ENCODE assay signal across 21 mouse cellular contexts in the genomic region with DNA sequence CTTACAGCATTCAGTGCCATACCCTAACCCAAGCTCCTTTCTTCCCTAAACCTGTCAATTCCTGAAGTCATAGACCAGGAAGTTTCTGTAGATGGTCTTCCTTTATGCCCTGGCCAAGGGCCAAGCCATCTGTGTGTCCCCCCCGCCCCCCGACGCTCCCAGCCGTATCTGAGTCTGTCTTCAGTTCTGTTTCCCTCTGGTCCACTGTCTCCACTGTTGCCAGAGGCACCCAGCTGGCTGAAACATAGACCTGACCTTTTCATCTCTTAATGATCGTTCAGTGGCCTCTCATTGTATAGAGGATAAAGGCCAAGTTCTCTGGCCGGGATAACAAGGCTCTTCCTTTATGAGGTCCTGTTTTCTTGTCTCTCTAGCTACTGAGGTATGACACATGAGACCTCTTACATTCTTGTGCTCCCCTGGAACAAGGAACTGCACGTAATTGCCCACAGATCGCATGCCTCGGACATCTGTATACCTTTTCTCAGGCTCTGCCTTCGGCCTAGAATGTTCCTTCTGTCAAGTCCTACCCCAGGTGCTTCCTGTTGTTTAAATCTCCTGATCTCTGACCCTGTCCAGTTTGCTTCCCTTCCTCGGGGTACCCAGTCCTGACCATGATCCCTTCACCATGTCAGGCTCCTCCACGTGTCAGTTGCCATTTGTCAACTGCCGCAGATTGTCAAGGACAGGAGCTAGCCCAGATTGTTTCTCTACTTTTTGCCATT.
DNase-seq lines count a peak whose midpoint lies in the region; ATAC-seq and TF ChIP-seq lines count a peak whose summit lies in the region.
"Had no signal": no experiment of that assay in that cellular context is flagged by ENCODE, and none has a peak within 500 bp of the region (broad histone marks: within the 10 kb centered on the region; RNA-seq: fewer than 3 reads in every experiment).

No protein-coding gene starts in this region.

- WGBS in heart, embryonic 16.5 days: 52% methylated on average over 13 of the region's 13 CpGs
- 60% methylated on average over 13 of the region's 13 CpGs for WGBS in heart, embryonic 12.5 days
- 53% methylated on average over 13 of the region's 13 CpGs for WGBS in lung, embryonic 14.5 days
- 42% methylated on average over 13 of the region's 13 CpGs for WGBS in embryonic facial prominence, embryonic 14.5 days

- H3K36me3 ChIP-seq in heart, embryonic 16.5 days (ENCODE audit: control insufficient read depth, insufficient read depth): no peaks in the 10 kb centered on the region
- 0 out of 2 replicates have a peak, but pooled peaks cover 3% of the 10 kb centered on the region for H3K36me3 ChIP-seq in heart, embryonic 12.5 days
- no peaks in the 10 kb centered on the region for H3K36me3 ChIP-seq in lung, embryonic 14.5 days (ENCODE audit: insufficient read depth)
- H3K36me3 ChIP-seq in embryonic facial prominence, embryonic 14.5 days (ENCODE audit: control insufficient read depth, insufficient read depth, low read length): no peaks in the 10 kb centered on the region
- H3K36me3 ChIP-seq: forebrain, embryonic 15.5 days; midbrain, embryonic 10.5 days had no signal

- no peaks in the 10 kb centered on the region for H3K27me3 ChIP-seq in heart, embryonic 16.5 days (ENCODE audit: control insufficient read depth, insufficient read depth, low read length)
- H3K27me3 ChIP-seq in heart, embryonic 12.5 days (replicated peaks): no peaks in the 10 kb centered on the region
- H3K27me3 ChIP-seq in lung, embryonic 14.5 days (ENCODE audit: insufficient read depth, low read length): no peaks in the 10 kb centered on the region
- no peaks in the 10 kb centered on the region; the same call in 1 of the 2 replicates for H3K27me3 ChIP-seq in embryonic facial prominence, embryonic 14.5 days (replicated peaks; ENCODE audit: control insufficient read depth, insufficient read depth, low read length)
- H3K27me3 ChIP-seq: forebrain, embryonic 15.5 days had no signal

- H3K4me1 ChIP-seq in heart, embryonic 16.5 days (ENCODE audit: control insufficient read depth, insufficient read depth, low read length): peaks cover 32% of the 10 kb centered on the region
- H3K4me1 ChIP-seq in heart, embryonic 12.5 days (replicated peaks): peaks cover 68% of the 10 kb centered on the region
- no peaks in the 10 kb centered on the region for H3K4me1 ChIP-seq in lung, embryonic 14.5 days (ENCODE audit: insufficient read depth)
- 0 out of 2 replicates have a peak, but pooled peaks cover 3% of the 10 kb centered on the region for H3K4me1 ChIP-seq in embryonic facial prominence, embryonic 14.5 days (ENCODE audit: control insufficient read depth, insufficient read depth, low read length)
- H3K4me1 ChIP-seq: forebrain, embryonic 15.5 days had no signal

- H3K27ac ChIP-seq in heart, embryonic 16.5 days (ENCODE audit: low read length): peak overlapping the region; percentile 13
- H3K27ac ChIP-seq in heart, embryonic 12.5 days (ENCODE audit: poor library complexity, severe bottlenecking): no peak overlapping the region
- no peak overlapping the region for H3K27ac ChIP-seq in lung, embryonic 14.5 days (ENCODE audit: low read depth)
- H3K27ac ChIP-seq in embryonic facial prominence, embryonic 14.5 days (replicated peaks; ENCODE audit: low read depth, low read length): no peak overlapping the region
- H3K27ac ChIP-seq: forebrain, embryonic 15.5 days; hindbrain, embryonic 14.5 days; macrophage; midbrain, embryonic 10.5 days had no signal

- peak overlapping the region; percentile 32 for H3K4me2 ChIP-seq in heart, embryonic 16.5 days (ENCODE audit: low read depth, low read length)
- no peak overlapping the region for H3K4me2 ChIP-seq in heart, embryonic 12.5 days
- no peak overlapping the region for H3K4me2 ChIP-seq in lung, embryonic 14.5 days
- no peak overlapping the region for H3K4me2 ChIP-seq in embryonic facial prominence, embryonic 14.5 days (ENCODE audit: low read depth, low read length)
- H3K4me2 ChIP-seq: forebrain, embryonic 15.5 days; hindbrain, embryonic 14.5 days had no signal

- intact Hi-C loops in left cerebral cortex, postnatal 4 days (cut with DNase I): loop anchor here (10.0 kb wide), 1 partner anchor 836 kb away; no protein-coding TSS in a partner anchor

- no peaks in the 10 kb centered on the region for H3K9me3 ChIP-seq in heart, embryonic 16.5 days (replicated peaks; ENCODE audit: control insufficient read depth, low read length)
- no peaks in the 10 kb centered on the region for H3K9me3 ChIP-seq in heart, embryonic 12.5 days (replicated peaks)
- no peaks in the 10 kb centered on the region for H3K9me3 ChIP-seq in lung, embryonic 14.5 days (ENCODE audit: low read depth, low read length)
- no peaks in the 10 kb centered on the region for H3K9me3 ChIP-seq in embryonic facial prominence, embryonic 14.5 days (ENCODE audit: control insufficient read depth, low read length)
- H3K9me3 ChIP-seq: forebrain, embryonic 15.5 days; midbrain, embryonic 10.5 days had no signal

- no peak overlapping the region for H3K4me3 ChIP-seq in heart, embryonic 16.5 days (ENCODE audit: low read length)
- no peak overlapping the region for H3K4me3 ChIP-seq in heart, embryonic 12.5 days
- no peak overlapping the region for H3K4me3 ChIP-seq in lung, embryonic 14.5 days (ENCODE audit: low read depth, low read length)
- H3K4me3 ChIP-seq in embryonic facial prominence, embryonic 14.5 days (ENCODE audit: low read depth, low read length): no peak overlapping the region
- H3K4me3 ChIP-seq: forebrain, embryonic 15.5 days; midbrain, embryonic 10.5 days; myocyte had no signal

- TF ChIP-seq CTCF in lung, embryonic 14.5 days (IDR thresholded peaks at IDR 0.05; ENCODE audit: low read depth): no peak

- no peak overlapping the region for H3K9ac ChIP-seq in heart, embryonic 16.5 days (ENCODE audit: low read length)
- no peak overlapping the region for H3K9ac ChIP-seq in heart, embryonic 12.5 days
- no peak overlapping the region for H3K9ac ChIP-seq in lung, embryonic 14.5 days
- H3K9ac ChIP-seq in embryonic facial prominence, embryonic 14.5 days (ENCODE audit: low read depth, low read length): no peak overlapping the region
- H3K9ac ChIP-seq: forebrain, embryonic 15.5 days; hindbrain, embryonic 14.5 days had no signal

- peak; percentile 25 for DNase-seq in embryo, embryonic 10 days (ENCODE audit: low spot score)
- DNase-seq in embryo, embryonic 11 days: no peak
- DNase-seq in lung, embryonic 14.5 days: peak; percentile 19
- no peak for DNase-seq in lung, postnatal 14 days
- peak; percentile 19 for DNase-seq in embryonic facial prominence, embryonic 14.5 days (ENCODE audit: low spot score)
- no peak for DNase-seq in left cerebral cortex, postnatal 4 days
- DNase-seq: adrenal gland, postnatal 10 days; cerebellum, adult 9-10 months; heart, postnatal 4 days; kidney, postnatal 36 days; liver; thymus, adult 18-20 months; thymus, postnatal 36 days had no signal

- no peak for ATAC-seq in heart, embryonic 16.5 days (replicated peaks; ENCODE audit: extremely low read depth, insufficient read depth, low FRiP score)
- no peak for ATAC-seq in heart, embryonic 12.5 days (ENCODE audit: insufficient number of reproducible peaks, low FRiP score)
- peak; percentile 35; the same call in 1 of the 2 replicates for ATAC-seq in lung, embryonic 14.5 days (ENCODE audit: insufficient read depth)
- ATAC-seq in embryonic facial prominence, embryonic 14.5 days (ENCODE audit: low read depth): peak; percentile 39; the same call in 1 of the 2 replicates
- ATAC-seq: forebrain, embryonic 15.5 days; midbrain, embryonic 16.5 days had no signal

Comparison
In these comparisons a context has a peak if more than half of its experiments do, and no peak if none do; other contexts are left out.
1. DNase-seq: peak in embryo, embryonic 10 days (single experiment), lung, embryonic 14.5 days (single experiment) and embryonic facial prominence, embryonic 14.5 days (single experiment); none in embryo, embryonic 11 days (single experiment), lung, postnatal 14 days (single experiment) and left cerebral cortex, postnatal 4 days (single experiment).
2. ATAC-seq: peak in lung, embryonic 14.5 days (single experiment) and embryonic facial prominence, embryonic 14.5 days (single experiment); none in heart, embryonic 16.5 days (single experiment) and heart, embryonic 12.5 days (single experiment).